Mouse (Mus musculus) heart, adult 2 months (tissue): ENCODE results near the gene H2-Ob. TPM values are rescaled to one million over a fixed set of nuclear protein-coding genes. Genes with fewer than 3 reads are reported as not detected.

Experiments used
- DNase-seq, 2 experiments: peaks; one replicate each; pipeline ENCODE4 v3.0.0; 2021
- H3K27ac ChIP-seq: fragments of 200-600 bp; 2 replicates; pipeline ENCODE4 v1.8.1; 2022
- H3K27me3 ChIP-seq: fragments of 200-500 bp; 2 replicates; pipeline ENCODE4 v1.6.1; 2012; ENCODE audit warnings: mild to moderate bottlenecking, low read length, inconsistent platforms, mixed read lengths; ENCODE audit not compliant: control insufficient read depth, insufficient read depth
- H3K36me3 ChIP-seq: fragments of 200-500 bp; 2 replicates; pipeline ENCODE4 v1.6.1; 2012; ENCODE audit warnings: low read length, inconsistent platforms; ENCODE audit not compliant: control insufficient read depth, insufficient read depth
- H3K4me1 ChIP-seq: fragments of 200-500 bp; 2 replicates; pipeline ENCODE4 v1.6.1; 2011; ENCODE audit warnings: low read length; ENCODE audit not compliant: control insufficient read depth, insufficient read depth
- H3K4me3 ChIP-seq: fragments of 200-600 bp; 2 replicates; pipeline ENCODE4 v1.8.1; 2022
- H3K79me2 ChIP-seq: fragments of 200-500 bp; replicated peaks from 2 replicates; pipeline ENCODE4 v1.6.1; 2012; ENCODE audit warnings: mild to moderate bottlenecking, inconsistent platforms, low read length, moderate library complexity, mixed read lengths; ENCODE audit not compliant: control insufficient read depth, insufficient read depth
- H3K9ac ChIP-seq: fragments of 200-500 bp; 2 replicates; pipeline ENCODE4 v1.6.1; 2012; ENCODE audit warnings: low read depth, mild to moderate bottlenecking, control low read depth, inconsistent platforms, low read length, mixed read lengths
- CTCF ChIP-seq: fragments of 200-600 bp; IDR thresholded peaks from 2 replicates; pipeline ENCODE4 v1.8.1; 2022; ENCODE audit warnings: antibody characterized with exemption, mild to moderate bottlenecking, moderate library complexity
- EP300 ChIP-seq: fragments of 200-500 bp; IDR thresholded peaks from 2 replicates; pipeline ENCODE4 v1.6.1; 2011; ENCODE audit warnings: low read depth, low read length, control low read depth; ENCODE audit not compliant: insufficient read depth
- POLR2A ChIP-seq: fragments of 200-500 bp; IDR thresholded peaks from 2 replicates; pipeline ENCODE4 v1.6.1; 2011; ENCODE audit warnings: mild to moderate bottlenecking, low read depth, low read length, control low read depth; ENCODE audit not compliant: insufficient read depth
- WGBS: fragments of 180-500 bp; shearing (Covaris S2); methylation state at CpG from one replicate; pipeline ENCODE4 v1.1.7; 2018; 5-methylcytosine and 5-hydroxymethylcytosine counted together
- intact Hi-C: fragments of 180-260 bp; cut with DNase I; formaldehyde crosslinking; loops from one replicate; pipeline ENCODE4 v1.15.1; 2025
- polyA plus RNA-seq: library from polyadenylated mRNA; depleted of rRNA; stranded (reverse); fragments of >200 nt; gene quantifications from 2 replicates; pipeline ENCODE4 v1.2.3, GENCODE M21; 2012
- total RNA-seq, 2 experiments: library from RNA; stranded (reverse); gene quantifications; 2 replicates each; pipeline ENCODE4 v1.2.3; 2021

The H2-Ob gene
- total and polyA plus RNA-seq, 3 experiments = 0.55 to 6.2 (median 1.0) TPM

GRCm38 (mm10) chr17:34200772-34201505 lies 37.8 kb upstream of the H2-Ob start:
- H3K4me1 ChIP-seq = peaks cover 5% of the 10 kb centered on the region
- no peak overlapping the region for H3K9ac ChIP-seq
- 92% methylated on average over 16 of the region's 16 CpGs for WGBS
- no peak for DNase-seq
- H3K4me3 ChIP-seq = no peak overlapping the region
- H3K27me3 ChIP-seq = no peaks in the 10 kb centered on the region
- H3K27ac ChIP-seq = no peak overlapping the region
- no peaks in the 10 kb centered on the region for H3K79me2 ChIP-seq
- TF ChIP-seq EP300 = no peak
- TF ChIP-seq CTCF = no peak
- no peak for TF ChIP-seq POLR2A
- no peaks in the 10 kb centered on the region for H3K36me3 ChIP-seq
- intact Hi-C loops = no loop called here

- Histone ChIP-seq H3K4me3 (no peak overlapping the region), H3K36me3 (peaks cover 5% of the 10 kb centered on the region; the same call in 1 of the 2 replicates), H3K9ac (no peak overlapping the region), H3K27ac (no peak overlapping the region), H3K79me2 (no peaks in the 10 kb centered on the region), H3K27me3 (no peaks in the 10 kb centered on the region), H3K4me1 (peaks cover 5% of the 10 kb centered on the region)
- DNase-seq = no peak
- WGBS = 71% methylated on average over 7 of the region's 7 CpGs
- intact Hi-C loops = no loop called here
- TF ChIP-seq CTCF (no peak), EP300 (no peak), POLR2A (no peak)
Observed at GRCm38 (mm10) chr17:34201506-34202055, 37.1 kb upstream of the H2-Ob start.

- TF ChIP-seq CTCF = no peak
- no peak for TF ChIP-seq POLR2A
- no peak for TF ChIP-seq EP300
- Histone ChIP-seq H3K79me2 (no peaks in the 10 kb centered on the region), H3K27me3 (no peaks in the 10 kb centered on the region), H3K36me3 (peaks cover 5% of the 10 kb centered on the region; the same call in 1 of the 2 replicates), H3K27ac (no peak overlapping the region), H3K4me1 (peaks cover 5% of the 10 kb centered on the region), H3K9ac (no peak overlapping the region), H3K4me3 (no peak overlapping the region)
- 95% methylated on average over 4 of the region's 4 CpGs for WGBS
- intact Hi-C loops = no loop called here
- DNase-seq = no peak
Observed at GRCm38 (mm10) chr17:34202760-34203442, 35.8 kb upstream of the H2-Ob start.

- Histone ChIP-seq H3K9ac (peak within 1 kb of the TSS; percentile 74), H3K36me3 (peaks cover 5% of the 10 kb centered on the region; the same call in 1 of the 2 replicates), H3K79me2 (no peaks in the 10 kb centered on the region), H3K27ac (peak within 1 kb of the TSS; percentile 98), H3K27me3 (no peaks in the 10 kb centered on the region), H3K4me3 (peak within 1 kb of the TSS; percentile 65), H3K4me1 (peaks cover 5% of the 10 kb centered on the region)
- DNase-seq = no peak
- 67% methylated on average over 5 of the region's 5 CpGs for WGBS
- no peak for TF ChIP-seq POLR2A
- TF ChIP-seq CTCF = no peak
- TF ChIP-seq EP300 = no peak
- intact Hi-C loops = no loop called here
Observed at GRCm38 (mm10) chr17:34203444-34203843, 35.3 kb upstream of the H2-Ob start, which contains the start of gene Tap2. TSS of gene Tap2 (plus strand) at chr17:34203527.

GRCm38 (mm10) chr17:34204303-34205010 lies 34.2 kb upstream of the H2-Ob start:
- H3K36me3 ChIP-seq = peaks cover 5% of the 10 kb centered on the region; the same call in 1 of the 2 replicates
- peak; percentile 93 to 96 for DNase-seq
- intact Hi-C loops = loop anchor here (1.0 kb wide), 2 partner anchors 17 to 34 kb away; partner anchors contain the start of genes Psmb9 and Tap1
- peak overlapping the region; percentile 65 for H3K4me3 ChIP-seq
- H3K27me3 ChIP-seq = no peaks in the 10 kb centered on the region
- H3K27ac ChIP-seq = peak overlapping the region; percentile 98
- TF ChIP-seq CTCF (peak; percentile 99), POLR2A (peak; percentile 68), EP300 (no peak)
- under 1% methylated on average over 44 of the region's 44 CpGs for WGBS
- H3K4me1 ChIP-seq = peaks cover 2% of the 10 kb centered on the region
- peak overlapping the region; percentile 74 for H3K9ac ChIP-seq
- H3K79me2 ChIP-seq = no peaks in the 10 kb centered on the region
